Mouse (Mus musculus) retina, postnatal 7 days (tissue): ENCODE data around the gene Vps9d1.
"Not testable (repeated sequence)": the region's sequence is repeated elsewhere in the genome, so short reads cannot be mapped to it uniquely, and the experiment has no call there.

Experiments
- DNase-seq: peaks from one replicate; pipeline ENCODE4 v3.0.0-alpha.2; 2012; ENCODE audit warnings: low read depth, low spot score

Vps9d1 gene

DNA sequence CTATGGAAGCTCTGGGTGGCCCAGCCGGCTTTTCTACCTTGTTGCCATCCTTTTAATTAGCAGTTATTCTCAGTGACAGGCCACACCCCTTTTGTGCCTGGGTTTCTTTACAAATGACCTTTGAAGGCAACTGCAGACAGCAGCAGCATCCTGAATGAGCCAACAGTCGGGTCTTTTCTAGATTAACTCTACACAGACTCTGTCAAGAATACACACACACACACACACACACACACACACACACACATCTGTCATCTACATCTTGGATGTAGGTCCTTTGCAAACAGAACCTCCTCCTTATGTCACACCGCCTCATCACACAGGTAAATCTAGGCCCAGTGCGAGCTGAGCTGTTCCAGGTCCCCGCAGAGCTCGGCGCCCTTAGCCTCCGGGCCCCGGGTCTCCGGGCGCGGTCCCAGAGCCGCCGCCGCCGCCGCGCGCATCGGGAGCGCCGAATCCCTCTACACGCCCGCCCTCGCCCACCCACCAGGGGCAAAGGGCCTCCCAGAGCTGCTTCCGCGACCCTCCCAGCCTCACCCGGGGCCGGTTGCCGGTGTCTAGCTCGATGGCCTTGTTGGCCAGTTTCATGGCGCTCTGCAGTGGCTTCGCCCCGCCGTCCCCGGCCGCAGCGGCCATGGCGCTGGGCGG, 573 bp downstream of the Vps9d1 start:
- DNase-seq, result no peak

- no peak for DNase-seq
These were observed 1.2 kb downstream of the Vps9d1 start for GRCm38 (mm10) chr8:123252925-123253324.

DNA sequence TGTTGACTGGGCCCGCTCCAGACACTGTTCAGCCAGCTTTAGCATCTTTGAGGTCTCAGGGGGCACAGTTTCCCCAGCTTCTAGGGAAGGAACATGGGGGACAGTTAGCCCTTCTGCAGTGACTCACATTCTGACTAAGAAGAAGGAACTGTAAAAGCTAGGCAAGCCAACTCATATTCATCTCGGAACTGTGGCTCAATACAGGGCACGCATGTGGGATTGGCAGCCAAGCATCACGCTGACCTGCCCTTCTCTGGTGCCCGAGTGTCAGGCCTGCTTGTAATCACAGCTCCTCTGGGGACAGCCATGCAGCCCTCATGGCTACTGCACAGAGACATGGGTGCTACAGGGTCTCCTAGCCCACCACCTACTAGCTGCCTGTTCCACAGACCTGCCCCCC, 3.2 kb downstream of the Vps9d1 start:
- DNase-seq, result no peak

DNA sequence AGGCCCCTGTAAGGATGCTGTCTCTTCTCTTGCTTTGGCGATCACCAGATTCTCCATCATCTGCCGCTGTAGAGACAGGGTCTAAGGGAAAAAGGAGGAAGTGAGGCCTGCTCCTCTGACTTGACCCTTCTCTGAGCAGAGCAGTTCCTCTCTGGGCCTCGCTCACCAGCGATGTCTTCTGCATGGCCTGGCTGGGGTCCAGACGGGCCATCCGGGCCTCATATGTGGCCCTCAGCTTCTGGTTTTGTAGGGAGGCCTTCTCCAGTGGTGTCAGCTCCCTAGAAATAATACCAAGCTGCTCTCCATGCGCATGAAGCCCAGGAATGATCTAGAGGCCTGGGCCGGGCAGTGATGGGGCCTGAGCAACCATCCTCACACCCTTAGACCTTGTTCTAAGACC, 5.6 kb downstream of the Vps9d1 start:
- DNase-seq, result no peak

DNA sequence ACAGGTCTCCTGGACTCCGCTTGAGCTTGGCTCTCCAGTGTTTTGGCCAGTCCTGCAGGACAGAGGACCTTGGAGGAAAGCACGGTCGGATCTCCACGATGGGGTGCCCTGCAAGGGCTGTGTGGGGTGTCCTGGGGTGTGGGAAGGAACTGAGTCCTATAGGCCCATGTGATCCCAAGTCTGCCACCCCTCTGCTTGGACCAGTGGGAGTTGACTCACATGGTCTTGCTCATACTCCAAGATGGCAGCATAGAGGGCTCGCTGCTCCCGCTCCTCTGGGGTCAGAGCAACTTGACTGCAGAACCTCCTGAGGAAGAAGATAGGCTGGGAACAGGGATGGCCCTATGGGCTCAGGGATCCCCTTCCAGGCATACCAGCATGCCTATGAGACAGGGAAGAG, 6.4 kb downstream of the Vps9d1 start:
- DNase-seq, result no peak

- DNase-seq, result no peak
These were observed 8.6 kb downstream of the Vps9d1 start for GRCm38 (mm10) chr8:123245543-123245942.

DNA sequence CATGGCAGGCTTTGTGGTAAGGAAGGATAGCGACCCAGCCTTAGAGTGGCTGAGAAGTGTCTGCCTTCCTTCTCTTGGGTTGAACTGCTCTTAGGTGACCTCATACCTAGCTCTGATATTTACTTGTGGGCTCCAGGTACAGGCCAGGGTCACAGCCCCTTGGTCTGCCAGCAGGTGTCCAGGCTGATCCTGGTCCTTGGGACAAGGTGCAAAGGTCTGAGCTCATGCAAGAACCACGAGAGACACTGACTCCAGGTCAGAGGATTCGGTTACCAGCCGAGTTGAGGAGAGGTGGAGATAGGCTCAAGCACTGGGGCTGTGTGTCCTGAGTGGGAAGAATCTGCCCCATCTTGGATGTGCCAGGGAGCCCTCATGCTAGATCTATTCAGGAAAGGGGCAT, 9.8 kb downstream of the Vps9d1 start:
- DNase-seq, result no peak

- no peak for DNase-seq
These were observed 11.1 kb downstream of the Vps9d1 start for GRCm38 (mm10) chr8:123243053-123243452.

GRCm38 (mm10) chr8:123242107-123242923, 11.8 kb downstream of the Vps9d1 start:
- no peak for DNase-seq

DNA sequence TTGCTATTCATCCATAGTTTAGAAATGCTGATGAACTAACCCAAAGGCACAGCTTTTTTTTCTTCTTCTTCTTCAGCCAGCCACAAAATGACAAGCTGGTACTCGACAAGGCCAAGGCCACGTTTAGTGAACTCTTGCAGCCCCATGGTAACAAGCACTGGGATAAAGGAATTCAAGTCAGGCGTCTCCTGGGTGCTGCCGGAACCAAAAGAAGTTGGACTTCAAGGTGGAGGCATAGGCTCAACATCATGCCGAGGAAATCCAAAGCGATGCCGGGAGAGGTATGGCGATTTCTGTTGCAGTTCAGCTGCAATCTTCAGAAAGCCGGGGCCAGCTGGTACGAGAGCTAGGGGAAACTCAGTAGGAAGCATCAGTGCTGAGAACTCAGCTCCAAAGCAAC, 14.8 kb downstream of the Vps9d1 start:
- no peak for DNase-seq

GRCm38 (mm10) chr8:123235520-123236497, 18.3 kb downstream of the Vps9d1 start, which contains the start of gene Spata2l:
TSS of gene Spata2l (minus strand) at chr8:123236233.
- peak; percentile 61 for DNase-seq

DNA sequence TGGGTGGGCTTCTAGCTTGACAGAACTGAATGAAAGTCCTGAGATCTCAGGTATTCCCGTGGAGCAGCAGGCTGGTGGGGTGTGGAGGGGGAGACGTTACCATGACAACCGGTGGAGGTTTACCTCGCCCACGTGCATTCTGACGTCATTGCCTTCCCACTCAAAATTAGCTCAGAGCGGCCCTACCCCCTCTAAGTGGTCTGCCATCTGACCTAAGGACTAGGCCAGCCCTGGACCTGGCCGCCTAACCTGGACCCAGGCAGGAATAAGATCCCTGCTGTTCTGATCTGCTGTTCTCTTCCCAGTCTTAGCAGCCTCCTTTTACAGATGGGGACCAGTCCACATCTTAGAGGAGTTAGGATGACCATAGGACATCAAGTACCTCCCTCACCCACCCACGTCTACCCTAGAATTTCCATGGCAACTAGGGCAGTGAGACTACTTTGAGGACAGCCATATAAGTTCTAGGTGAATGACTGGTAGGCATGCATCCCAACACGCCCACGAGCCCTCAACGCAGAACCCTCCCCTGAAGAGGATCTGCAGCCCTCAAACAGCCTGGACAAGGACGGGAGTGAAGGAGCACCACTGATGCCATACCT, 19.1 kb downstream of the Vps9d1 start:
- DNase-seq, result no peak

DNA sequence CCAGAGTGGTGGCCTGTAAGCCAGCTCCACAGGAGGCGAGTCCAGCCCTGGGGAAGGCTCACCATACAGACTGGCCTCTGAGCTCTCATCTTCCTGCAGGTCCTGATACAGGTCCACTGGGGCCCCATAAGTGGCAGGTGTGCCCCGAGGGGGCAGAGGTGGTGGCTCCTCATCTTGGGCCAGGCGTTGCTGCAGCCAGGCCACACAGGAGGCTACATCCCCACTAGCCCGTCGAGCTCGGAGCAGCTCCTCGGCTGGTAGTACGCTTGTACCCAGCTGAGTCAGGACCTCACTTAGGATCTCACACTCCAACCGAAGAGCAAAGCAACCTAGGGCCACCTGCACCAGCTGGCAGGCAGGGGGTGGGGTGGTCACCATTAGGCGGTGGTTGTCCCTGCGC, 20.4 kb downstream of the Vps9d1 start:
- DNase-seq, result no peak

DNA sequence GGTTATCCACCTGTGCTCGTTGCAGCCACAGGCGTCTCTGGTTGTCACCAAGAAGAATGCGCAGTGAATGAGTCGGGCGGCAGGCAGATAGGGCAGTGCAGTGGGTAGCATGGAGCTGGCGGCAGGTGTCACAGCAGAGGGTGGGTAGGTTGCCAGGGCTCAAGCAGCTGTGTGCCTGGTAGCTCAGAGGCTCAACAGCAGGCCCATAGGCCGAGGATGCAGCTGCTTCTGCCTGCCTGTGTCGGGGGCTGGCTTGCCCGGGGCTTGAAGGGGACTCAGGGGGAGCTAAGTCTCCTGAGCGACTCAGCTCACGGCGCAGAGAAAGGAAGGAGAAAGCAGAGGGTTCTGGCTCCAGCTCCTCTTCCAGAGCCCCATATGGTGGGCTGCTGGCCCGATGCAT, 20.8 kb downstream of the Vps9d1 start:
- no peak for DNase-seq

DNA sequence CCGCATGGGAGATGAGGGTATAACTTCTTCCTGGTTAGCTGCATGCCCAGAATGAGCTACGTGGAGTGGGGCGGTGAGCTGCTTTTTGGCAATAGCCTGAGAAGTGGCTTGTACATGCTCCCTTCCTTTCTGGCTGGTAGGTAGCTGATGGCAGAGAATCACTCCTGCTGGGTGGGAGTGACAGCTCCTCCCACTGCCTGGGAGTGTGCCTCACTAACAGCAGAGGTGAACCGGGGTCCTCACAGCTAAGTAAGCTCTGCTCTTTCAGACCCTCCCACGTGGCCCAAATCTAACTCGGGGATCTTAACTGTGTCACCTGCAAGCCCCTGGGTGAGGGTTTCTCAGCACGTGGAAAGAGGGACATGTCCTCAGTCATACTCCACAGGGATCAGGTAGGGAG, 21.6 kb downstream of the Vps9d1 start:
- DNase-seq, result no peak

GRCm38 (mm10) chr8:123231742-123232141, 22.4 kb downstream of the Vps9d1 start:
- DNase-seq, result peak; percentile 58

GRCm38 (mm10) chr8:123230326-123230725, 23.8 kb downstream of the Vps9d1 start:
- not testable (repeated sequence) for DNase-seq

DNA sequence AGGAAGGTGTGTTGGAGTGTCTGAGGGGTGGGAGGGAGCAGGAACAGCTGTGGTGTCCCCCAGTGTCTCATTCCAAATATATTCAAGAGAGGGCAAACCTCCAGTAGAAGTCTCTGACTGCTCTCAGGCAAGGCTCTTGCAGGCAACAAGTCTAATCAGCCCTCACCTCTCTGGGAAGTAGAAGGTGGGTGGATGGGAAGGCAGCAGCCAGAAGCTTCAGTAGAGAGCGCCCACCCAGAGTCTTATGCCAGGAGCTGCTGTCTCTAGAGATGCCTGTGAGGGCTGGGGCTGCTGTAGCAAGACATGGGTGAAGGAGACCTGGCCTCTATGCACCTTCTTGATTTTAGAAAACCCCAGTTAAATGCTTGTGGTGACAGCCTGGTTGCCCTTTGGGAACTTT, 25.7 kb downstream of the Vps9d1 start:
- no peak for DNase-seq

DNA sequence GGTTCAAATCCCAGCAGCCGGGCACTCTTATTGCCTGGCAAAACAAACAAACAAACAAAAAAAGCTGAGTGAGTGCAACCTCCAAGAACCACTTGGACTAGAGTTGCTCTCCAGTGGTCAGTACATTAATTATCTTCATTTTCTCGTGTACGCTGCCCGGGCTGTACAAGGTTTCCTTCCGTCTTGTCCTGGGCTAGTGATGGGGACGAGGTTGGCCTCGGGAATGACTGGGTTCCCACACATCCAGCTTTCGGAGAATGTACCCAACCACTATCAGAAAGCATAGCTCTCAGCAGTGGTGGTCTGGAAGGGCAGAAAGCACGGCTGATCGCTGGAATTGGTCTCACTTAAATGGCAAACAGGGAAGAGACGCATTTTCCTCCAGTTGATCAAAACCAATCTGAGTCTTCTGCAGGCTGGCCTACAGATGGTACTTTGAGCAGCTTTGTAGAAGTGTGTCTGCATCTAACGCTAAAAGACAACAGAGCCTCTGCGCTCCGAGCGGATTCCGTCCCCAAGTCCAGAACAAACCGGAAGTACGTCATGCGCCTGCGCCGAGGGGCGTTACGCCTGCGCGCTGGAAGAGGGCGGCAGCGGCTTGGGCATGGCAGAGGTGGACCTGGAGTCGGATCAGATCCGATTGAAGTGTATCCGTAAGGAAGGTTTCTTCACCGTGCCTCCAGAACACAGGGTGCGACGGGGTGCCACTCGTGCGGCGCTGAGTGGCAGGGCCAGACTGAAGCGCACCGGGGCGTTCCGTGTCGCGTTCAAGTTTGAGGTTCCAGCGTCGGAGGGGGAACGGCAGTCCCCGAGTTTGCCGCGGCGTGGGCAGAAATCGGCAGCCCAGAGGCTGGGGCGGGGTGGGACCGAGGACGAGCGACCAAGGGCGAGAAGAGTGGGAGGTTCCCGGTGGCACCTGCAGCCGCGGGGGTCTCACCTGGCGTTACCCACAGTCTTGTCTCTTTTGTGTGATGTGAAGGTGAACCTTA, 29.6 kb downstream of the Vps9d1 start, which contains the start of gene Cdk10:
Gene Cdk10 (plus strand): TSS at position 565 of the 989 bp plus-strand sequence.
- DNase-seq, result peak; percentile 93

- no peak for DNase-seq
These were observed 33.2 kb downstream of the Vps9d1 start for GRCm38 (mm10) chr8:123220917-123221316.
